Mouse (Mus musculus) ES-Bruce4 (cell line): Measurements from ENCODE around the gene Cldn15.

ENCODE experiments used
- CTCF ChIP-seq: IDR thresholded peaks from one replicate; pipeline ENCODE4 v1.8.1; 2011; ENCODE audit warnings: low read depth, low read length
- EP300 ChIP-seq: IDR thresholded peaks from 2 replicates; pipeline ENCODE4 v1.6.1; 2011; ENCODE audit warnings: low read depth, low read length; ENCODE audit not compliant: insufficient read depth
- POLR2A ChIP-seq: IDR thresholded peaks from one replicate; pipeline ENCODE4 v1.8.1; 2011; ENCODE audit warnings: low read length; ENCODE audit not compliant: insufficient read depth

DNA sequence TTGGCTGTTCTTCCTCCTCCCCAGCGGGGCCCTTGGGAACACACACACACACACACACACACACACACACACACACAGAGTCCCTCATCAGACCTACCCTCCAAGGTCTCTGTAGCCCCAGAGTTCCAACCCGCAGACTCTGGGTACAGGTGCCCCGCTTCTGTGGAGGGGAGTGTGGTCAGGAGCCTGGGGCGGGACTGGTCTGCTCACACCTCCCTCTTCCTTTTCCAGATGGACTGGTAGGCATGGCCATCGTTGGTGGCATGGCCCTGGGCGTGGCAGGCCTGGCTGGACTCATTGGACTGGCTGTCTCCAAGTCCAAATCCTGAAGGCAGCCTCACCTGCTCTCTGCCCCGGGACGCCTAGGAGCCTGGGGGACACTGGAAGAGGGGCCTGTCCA, 730 bp upstream of the Cldn15 start:
- TF ChIP-seq CTCF (no peak), POLR2A (no peak), EP300 (no peak)
